Mouse (Mus musculus) midbrain, embryonic 14.5 days (tissue): ENCODE data around the gene Mrps35. TPM values are rescaled to one million over a fixed set of nuclear protein-coding genes. Genes with fewer than 3 reads are reported as not detected.
A peak's percentile ranks its signal among the peaks of the same experiment; 100 is the strongest.

ENCODE experiments used
- ATAC-seq: fragments of 200-750 bp; cut with Nextera tagmentation; 2 replicates; pipeline ENCODE4 v1.8.0; 2017; ENCODE audit warnings: moderate number of reproducible peaks, moderate library complexity; ENCODE audit not compliant: low FRiP score, low TSS enrichment
- DNase-seq: peaks from one replicate; pipeline ENCODE4 v3.0.0-alpha.2; 2015
- H3K27ac ChIP-seq: fragments of 300-500 bp; sonication (generic); replicated peaks from 2 replicates; pipeline ENCODE4 v1.5.1; 2014; ENCODE audit warnings: mild to moderate bottlenecking, low read depth, low read length, moderate library complexity
- H3K27me3 ChIP-seq: fragments of 300-500 bp; sonication (generic); 2 replicates; pipeline ENCODE4 v1.6.1; 2014; ENCODE audit warnings: low read length, control low read depth, mixed read lengths; ENCODE audit not compliant: control insufficient read depth, insufficient read depth
- H3K36me3 ChIP-seq: fragments of 300-500 bp; sonication (generic); 2 replicates; pipeline ENCODE4 v1.6.1; 2014; ENCODE audit warnings: low read length, control low read depth; ENCODE audit not compliant: control insufficient read depth, insufficient read depth
- H3K4me1 ChIP-seq: fragments of 300-500 bp; sonication (generic); 2 replicates; pipeline ENCODE4 v1.6.1; 2014; ENCODE audit warnings: mild to moderate bottlenecking, antibody characterized with exemption, low read length, control low read depth; ENCODE audit not compliant: control insufficient read depth, insufficient read depth
- H3K4me2 ChIP-seq: fragments of 300-500 bp; sonication (generic); 2 replicates; pipeline ENCODE4 v1.6.1; 2014; ENCODE audit warnings: mild to moderate bottlenecking, low read length, moderate library complexity
- H3K4me3 ChIP-seq: fragments of 300-500 bp; sonication (generic); replicated peaks from 2 replicates; pipeline ENCODE4 v1.5.1; 2014; ENCODE audit warnings: low read depth, low read length
- H3K9ac ChIP-seq: fragments of 300-500 bp; sonication (generic); replicated peaks from 2 replicates; pipeline ENCODE4 v1.6.1; 2014; ENCODE audit warnings: mild to moderate bottlenecking, low read length, moderate library complexity
- H3K9me3 ChIP-seq: fragments of 300-500 bp; sonication (generic); 2 replicates; pipeline ENCODE4 v1.6.1; 2016; ENCODE audit warnings: low read length, control low read depth, mixed read lengths; ENCODE audit not compliant: control insufficient read depth
- WGBS: fragments of 180-500 bp; shearing (Covaris S2); extraction: QIAGEN DNeasy Blood & Tissue Kit; methylation state at CpG from one replicate; pipeline ENCODE4 v1.1.7; 2014; 5-methylcytosine and 5-hydroxymethylcytosine counted together
- polyA plus RNA-seq: library from polyadenylated mRNA; unstranded; fragments of >200 nt; fragmentation: Nextera tagmentation; extraction: Ambion mirVana; gene quantifications from 2 replicates; pipeline ENCODE4 v1.2.1, GENCODE M21; 2014

Mrps35 gene
- polyA plus RNA-seq, 1 experiment from 2014 or later = 72.1 TPM

DNA sequence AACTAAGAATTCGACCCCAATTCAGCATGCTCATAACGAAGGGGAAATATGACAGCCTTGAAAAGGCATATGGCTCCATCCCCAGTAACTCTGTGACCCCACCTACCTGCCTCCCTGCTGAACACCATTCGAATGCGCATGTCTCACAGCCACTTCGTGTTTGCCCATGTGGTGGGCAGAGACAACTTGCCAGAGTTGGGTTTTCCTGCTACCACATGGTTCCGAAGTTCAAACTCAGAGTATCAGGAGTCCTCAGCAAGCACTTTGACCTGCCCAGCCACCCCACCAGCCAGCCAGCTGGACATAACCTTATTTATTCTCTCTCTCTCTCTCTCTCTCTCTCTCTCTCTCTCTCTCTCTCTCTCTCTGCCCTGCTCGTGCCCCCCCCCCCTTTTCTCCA lies 45.2 kb downstream of the Mrps35 start:
- DNase-seq = no peak
- H3K4me1 ChIP-seq = peaks cover 12% of the 10 kb centered on the region; the same call in 1 of the 2 replicates
- no peaks in the 10 kb centered on the region for H3K36me3 ChIP-seq
- H3K4me2 ChIP-seq = no peak overlapping the region
- no peak for ATAC-seq
- 48% methylated on average over 7 of the region's 7 CpGs for WGBS
- H3K27me3 ChIP-seq = no peaks in the 10 kb centered on the region
- H3K4me3 ChIP-seq = no peak overlapping the region
- H3K9me3 ChIP-seq = no peaks in the 10 kb centered on the region
- no peak overlapping the region for H3K9ac ChIP-seq
- H3K27ac ChIP-seq = no peak overlapping the region

DNA sequence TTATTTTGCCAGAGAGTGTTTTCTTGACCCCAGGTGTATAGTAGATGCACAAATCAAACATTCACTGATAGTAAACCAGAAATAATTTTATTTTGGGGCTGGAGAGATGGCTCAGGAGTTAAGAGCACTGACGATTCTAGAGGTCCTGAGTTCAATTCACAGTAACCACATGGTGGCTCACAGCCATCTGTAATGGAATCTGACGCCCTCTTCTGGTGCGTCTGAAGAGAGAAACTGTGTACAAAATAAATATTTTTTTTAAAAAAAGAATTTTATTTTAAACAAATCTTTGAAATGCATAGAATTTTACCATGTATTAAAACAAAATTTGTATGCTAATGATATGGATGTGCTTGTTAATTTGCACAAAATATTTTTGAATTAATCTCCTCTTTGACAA lies 46.0 kb downstream of the Mrps35 start:
- Histone ChIP-seq H3K4me1 (peaks cover 18% of the 10 kb centered on the region; the same call in 1 of the 2 replicates), H3K36me3 (no peaks in the 10 kb centered on the region), H3K9me3 (no peaks in the 10 kb centered on the region), H3K4me2 (no peak overlapping the region), H3K27me3 (no peaks in the 10 kb centered on the region), H3K9ac (no peak overlapping the region), H3K27ac (no peak overlapping the region), H3K4me3 (no peak overlapping the region)
- no peak for ATAC-seq
- WGBS = 82% methylated on average over 3 of the region's 3 CpGs
- no peak for DNase-seq

DNA sequence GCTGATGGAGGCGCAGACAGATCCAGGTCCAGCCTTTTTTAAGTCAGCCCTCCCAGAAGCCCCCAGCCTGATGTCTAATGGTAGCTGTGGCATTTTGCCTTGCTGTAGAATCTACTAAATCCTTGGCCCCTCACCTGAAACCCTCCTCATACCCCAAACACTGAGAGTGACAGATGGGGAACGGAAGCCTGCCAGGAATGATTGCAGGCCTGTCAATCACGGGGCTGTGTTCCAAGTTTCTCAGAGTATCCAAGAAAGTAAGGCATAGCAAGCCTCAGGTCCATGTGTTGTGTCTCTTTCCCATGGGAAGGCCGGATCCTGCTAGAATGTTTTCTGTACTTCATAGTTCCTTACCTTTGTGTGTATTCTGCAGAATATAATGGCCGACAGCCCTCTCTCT lies 47.6 kb downstream of the Mrps35 start:
- peaks cover 28% of the 10 kb centered on the region; the same call in 1 of the 2 replicates for H3K4me1 ChIP-seq
- H3K9me3 ChIP-seq = no peaks in the 10 kb centered on the region
- WGBS = 64% methylated on average over 5 of the region's 5 CpGs
- no peak overlapping the region for H3K27ac ChIP-seq
- H3K36me3 ChIP-seq = no peaks in the 10 kb centered on the region
- peak overlapping the region; percentile 80; the same call in 1 of the 2 replicates for H3K4me3 ChIP-seq
- H3K9ac ChIP-seq = no peak overlapping the region; the same call in 1 of the 2 replicates
- ATAC-seq (no peak), DNase-seq (no peak)
- no peaks in the 10 kb centered on the region for H3K27me3 ChIP-seq
- H3K4me2 ChIP-seq = peak overlapping the region; percentile 91

DNA sequence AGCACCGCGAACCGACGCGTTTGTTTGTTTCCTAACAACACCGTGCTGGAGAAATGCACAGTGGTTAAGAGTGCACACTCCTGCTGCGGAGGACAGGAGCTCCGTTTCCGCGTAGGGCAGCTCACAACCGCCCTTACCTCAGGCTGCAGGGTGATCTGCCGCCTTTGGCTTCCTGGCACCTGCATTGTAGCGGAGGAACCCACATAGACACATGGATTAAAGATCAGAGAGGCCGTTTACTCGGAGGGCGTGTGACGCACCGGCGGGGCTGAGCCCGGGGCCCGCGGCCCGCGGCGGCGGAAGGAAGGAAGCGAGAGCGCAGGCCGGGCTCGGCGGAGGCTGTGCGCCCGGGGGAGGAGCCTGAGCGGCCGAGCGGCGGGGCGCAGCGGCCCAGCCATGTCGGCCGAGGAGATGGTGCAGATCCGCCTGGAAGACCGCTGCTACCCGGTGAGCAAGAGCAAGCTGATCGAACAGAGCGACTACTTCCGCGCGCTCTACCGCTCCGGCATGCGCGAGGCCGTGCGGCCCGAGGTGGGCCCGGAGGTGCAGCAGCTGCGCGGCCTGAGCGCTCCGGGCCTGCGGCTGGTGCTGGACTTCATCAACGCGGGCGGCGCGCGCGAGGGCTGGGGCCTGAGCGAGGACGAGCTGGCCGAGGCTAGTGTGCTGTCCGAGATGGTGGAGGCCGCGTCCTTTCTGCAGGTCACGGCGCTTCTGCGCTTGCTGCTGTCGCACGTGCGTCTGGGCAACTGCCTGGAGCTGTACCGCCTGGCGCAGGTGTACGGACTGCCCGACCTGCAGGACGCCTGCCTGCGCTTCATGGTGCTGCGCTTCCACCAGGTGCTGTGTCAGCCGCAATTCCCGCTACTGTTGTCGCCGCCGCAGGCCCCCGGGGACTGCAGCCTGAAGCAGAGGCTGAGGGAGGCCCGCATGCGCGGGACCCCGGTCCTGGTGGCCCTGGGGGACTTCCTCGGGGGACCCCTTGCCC lies 48.9 kb downstream of the Mrps35 start, which contains the start of gene Klhl42:
Gene Klhl42, plus strand, starts transcription at position 244 of the 985 bp plus-strand sequence.
- Histone ChIP-seq H3K4me3 (peak within 1 kb of the TSS; percentile 80), H3K9ac (peak within 1 kb of the TSS; percentile 93), H3K27ac (peak within 1 kb of the TSS; percentile 91), H3K4me2 (peak within 1 kb of the TSS; percentile 91), H3K9me3 (no peaks in the 10 kb centered on the region), H3K27me3 (no peaks in the 10 kb centered on the region), H3K4me1 (peaks cover 28% of the 10 kb centered on the region; the same call in 1 of the 2 replicates), H3K36me3 (peaks cover 5% of the 10 kb centered on the region; the same call in 1 of the 2 replicates)
- under 1% methylated on average over 99 of the region's 99 CpGs for WGBS
- DNase-seq (peak; percentile 86), ATAC-seq (peak; percentile 89)

DNA sequence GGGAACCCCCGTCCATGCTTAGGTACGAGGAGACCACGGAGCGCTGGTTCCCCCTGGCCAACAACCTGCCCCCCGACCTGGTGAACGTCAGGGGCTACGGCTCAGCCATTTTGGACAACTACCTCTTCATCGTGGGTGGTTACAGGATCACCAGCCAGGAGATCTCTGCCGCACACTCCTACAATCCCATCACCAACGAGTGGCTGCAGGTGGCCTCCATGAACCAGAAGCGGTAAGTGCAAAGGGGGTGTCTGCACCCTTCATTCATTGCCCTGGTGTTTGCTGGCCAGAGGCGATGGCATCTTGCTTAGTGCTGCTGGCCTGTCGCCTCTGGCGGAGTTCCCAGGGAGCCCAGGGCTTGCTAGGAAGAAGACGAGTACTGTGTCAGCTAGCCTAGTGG lies 49.6 kb downstream of the Mrps35 start:
- Histone ChIP-seq H3K4me1 (peaks cover 24% of the 10 kb centered on the region; the same call in 1 of the 2 replicates), H3K27ac (peak overlapping the region; percentile 91), H3K9me3 (no peaks in the 10 kb centered on the region), H3K4me3 (peak overlapping the region; percentile 80), H3K36me3 (peaks cover 5% of the 10 kb centered on the region; the same call in 1 of the 2 replicates), H3K27me3 (no peaks in the 10 kb centered on the region), H3K4me2 (peak overlapping the region; percentile 91), H3K9ac (peak overlapping the region; percentile 93)
- 2% methylated on average over 15 of the region's 15 CpGs for WGBS
- peak; percentile 7; the same call in 1 of the 2 replicates for ATAC-seq
- peak; percentile 65 for DNase-seq

DNA sequence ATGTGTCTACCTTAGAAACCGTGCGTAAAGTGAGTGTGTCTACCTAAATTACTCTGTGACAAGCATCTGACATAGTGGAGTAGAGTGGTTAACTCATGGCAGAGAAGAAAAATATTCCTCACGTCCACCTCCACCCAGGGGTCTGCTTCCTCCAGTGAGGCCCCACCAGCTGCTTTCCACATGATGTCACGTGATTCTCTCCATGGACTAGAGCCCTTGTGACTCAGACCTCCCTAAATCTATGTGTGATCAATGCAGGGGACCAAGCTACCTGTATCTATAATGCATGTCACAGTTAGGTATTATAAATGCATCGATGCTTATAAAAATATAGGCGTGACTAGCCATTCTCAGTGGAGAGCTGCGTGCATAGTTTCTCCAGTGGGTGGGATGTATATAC lies 52.2 kb downstream of the Mrps35 start:
- Histone ChIP-seq H3K4me3 (no peak overlapping the region), H3K27me3 (no peaks in the 10 kb centered on the region), H3K36me3 (peaks cover 5% of the 10 kb centered on the region; the same call in 1 of the 2 replicates), H3K4me2 (no peak overlapping the region), H3K9me3 (no peaks in the 10 kb centered on the region), H3K27ac (no peak overlapping the region), H3K4me1 (peaks cover 24% of the 10 kb centered on the region; the same call in 1 of the 2 replicates), H3K9ac (no peak overlapping the region)
- no peak for DNase-seq
- 83% methylated on average over 7 of the region's 7 CpGs for WGBS
- ATAC-seq = no peak

DNA sequence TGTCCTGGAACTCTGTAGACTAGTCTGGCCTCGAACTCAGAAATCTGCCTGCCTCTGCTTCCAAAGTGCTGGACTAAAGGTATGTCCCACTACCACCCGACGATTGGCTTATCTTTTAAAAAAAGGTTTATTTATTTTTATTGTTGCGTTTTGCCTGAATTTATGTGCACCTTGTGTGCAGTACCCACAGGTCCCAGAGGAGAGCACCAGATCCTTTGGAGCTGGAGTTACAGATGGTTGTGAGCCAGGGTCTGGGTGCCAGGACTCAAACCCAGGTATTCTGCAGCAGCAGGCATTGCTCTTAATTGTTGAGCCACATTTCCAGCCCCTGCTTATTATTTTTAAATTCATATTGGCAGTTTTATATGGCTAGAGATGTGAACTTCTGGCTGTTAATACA lies 53.5 kb downstream of the Mrps35 start:
- Histone ChIP-seq H3K4me1 (peaks cover 21% of the 10 kb centered on the region; the same call in 1 of the 2 replicates), H3K9me3 (no peaks in the 10 kb centered on the region), H3K4me3 (no peak overlapping the region), H3K9ac (no peak overlapping the region), H3K4me2 (no peak overlapping the region), H3K27me3 (no peaks in the 10 kb centered on the region), H3K27ac (no peak overlapping the region), H3K36me3 (peaks cover 5% of the 10 kb centered on the region; the same call in 1 of the 2 replicates)
- no peak for DNase-seq
- WGBS = 96% methylated on average over 4 of the region's 4 CpGs
- ATAC-seq = no peak

DNA sequence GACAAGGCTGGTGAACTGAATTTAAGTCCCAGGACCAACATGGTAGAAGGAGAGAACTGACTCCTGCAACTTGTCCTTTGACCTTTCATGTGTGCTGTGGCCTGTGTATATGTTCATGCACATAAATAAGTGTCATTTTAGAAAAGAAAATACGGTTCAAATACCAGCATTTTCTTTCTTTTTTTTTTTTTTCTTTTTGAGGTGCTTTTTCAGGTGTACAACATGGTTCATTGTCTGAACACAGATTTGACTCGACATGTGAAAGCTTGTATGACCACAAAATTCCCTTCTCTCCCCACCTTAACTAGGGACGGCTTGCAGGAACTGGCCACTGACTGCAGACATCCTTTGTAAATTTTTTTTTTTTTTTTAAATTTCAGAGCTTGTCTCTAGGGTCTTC lies 54.4 kb downstream of the Mrps35 start:
- Histone ChIP-seq H3K27ac (no peak overlapping the region), H3K36me3 (peaks cover 8% of the 10 kb centered on the region), H3K9ac (no peak overlapping the region), H3K4me3 (no peak overlapping the region), H3K4me2 (no peak overlapping the region), H3K4me1 (peaks cover 21% of the 10 kb centered on the region; the same call in 1 of the 2 replicates), H3K27me3 (no peaks in the 10 kb centered on the region), H3K9me3 (no peaks in the 10 kb centered on the region)
- no peak for ATAC-seq
- 88% methylated on average over 3 of the region's 3 CpGs for WGBS
- DNase-seq = no peak
